Mouse (Mus musculus) embryo, embryonic 10.5 days (tissue): ENCODE results near the gene Gm10130.
"Not testable (repeated sequence)": the region's sequence is repeated elsewhere in the genome, so short reads cannot be mapped to it uniquely, and the experiment has no call there.

Source experiments
- DNase-seq: peaks from one replicate; pipeline ENCODE4 v3.0.0-alpha.2; 2015; ENCODE audit warnings: low spot score

The Gm10130 gene

GRCm38 (mm10) chr2:150323402-150323801, at the start of gene Gm10130:
Gene Gm10130 (plus strand): TSS chr2:150323702.
- no peak for DNase-seq

GRCm38 (mm10) chr2:150293669-150294068, 29.8 kb upstream of the Gm10130 start:
- DNase-seq, result no peak

- DNase-seq, result no peak
Measured at GRCm38 (mm10) chr2:150299096-150299495, 24.4 kb upstream of the Gm10130 start.

DNA sequence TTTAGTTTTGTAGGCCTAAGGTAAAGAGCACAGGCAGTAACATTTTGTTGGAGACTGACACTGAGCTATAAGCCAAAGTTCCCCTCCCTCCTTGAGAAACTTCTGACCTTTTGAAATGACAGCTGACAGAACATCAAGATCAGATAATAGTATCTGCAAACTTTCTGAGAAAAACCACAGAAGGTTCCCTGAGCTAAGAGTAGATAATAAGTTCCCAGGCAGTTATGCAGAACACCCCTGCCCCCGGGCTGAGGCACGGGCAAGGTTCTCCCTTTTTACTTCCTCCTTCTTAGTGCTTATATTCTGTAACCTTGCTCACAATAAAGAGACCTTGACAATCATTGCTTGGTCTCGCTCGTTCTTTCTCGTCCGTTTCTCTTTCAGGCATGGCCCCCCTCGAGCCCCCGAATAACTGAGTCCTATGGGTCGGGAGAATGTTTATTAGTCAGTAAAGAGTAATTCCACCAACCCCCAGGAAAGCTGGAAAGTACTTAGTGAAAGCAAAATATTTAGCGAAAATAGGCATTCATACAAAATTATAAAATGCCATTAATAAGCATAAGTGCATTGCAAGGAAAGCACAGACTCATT, 16.2 kb upstream of the Gm10130 start:
- DNase-seq, result no peak

DNA sequence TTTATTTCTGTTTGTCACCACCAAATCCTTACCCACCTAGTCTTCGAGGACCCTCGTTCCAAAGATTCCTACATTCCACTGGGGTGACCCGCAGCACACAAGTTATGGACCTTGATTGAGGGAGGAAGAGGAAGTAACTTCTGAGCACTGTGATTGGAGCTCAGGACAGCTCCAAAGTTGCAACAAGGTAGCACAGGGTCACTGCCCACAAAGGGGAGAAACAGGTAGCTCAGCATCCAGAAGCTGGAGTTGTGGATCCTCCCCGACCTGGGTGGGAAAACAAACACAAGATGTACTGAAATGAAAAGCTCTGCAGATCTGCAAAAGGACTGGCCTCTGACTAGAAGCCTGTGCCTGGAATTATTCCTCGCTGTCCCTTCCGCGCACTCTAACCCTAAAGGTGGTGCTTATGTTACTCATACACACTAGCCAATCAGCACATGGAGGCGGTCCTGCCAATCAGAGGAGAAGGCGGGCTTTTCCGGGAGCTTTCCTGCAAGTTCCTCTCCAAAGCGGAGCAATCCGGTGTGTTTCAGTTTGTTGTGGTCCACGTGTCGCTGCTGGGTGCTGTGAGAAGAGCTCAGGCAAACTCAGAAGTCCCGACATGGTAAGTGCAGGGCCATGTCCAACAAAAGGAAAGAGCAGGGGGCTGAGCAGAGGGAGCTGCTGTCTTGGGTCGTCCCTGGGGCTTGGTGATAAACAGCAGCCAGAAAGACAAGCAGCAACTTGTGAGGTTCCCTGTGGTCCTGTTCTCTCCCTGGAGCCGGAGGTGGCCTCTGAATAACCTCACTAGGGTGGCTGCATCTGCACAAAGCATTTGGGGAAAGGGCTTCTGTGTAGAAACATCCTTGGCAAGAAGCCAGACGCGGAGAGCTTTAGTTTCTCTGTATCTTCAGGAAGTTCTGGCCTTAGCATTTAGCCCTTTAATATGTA, 12.3 kb upstream of the Gm10130 start:
- peak; percentile 94 for DNase-seq

DNA sequence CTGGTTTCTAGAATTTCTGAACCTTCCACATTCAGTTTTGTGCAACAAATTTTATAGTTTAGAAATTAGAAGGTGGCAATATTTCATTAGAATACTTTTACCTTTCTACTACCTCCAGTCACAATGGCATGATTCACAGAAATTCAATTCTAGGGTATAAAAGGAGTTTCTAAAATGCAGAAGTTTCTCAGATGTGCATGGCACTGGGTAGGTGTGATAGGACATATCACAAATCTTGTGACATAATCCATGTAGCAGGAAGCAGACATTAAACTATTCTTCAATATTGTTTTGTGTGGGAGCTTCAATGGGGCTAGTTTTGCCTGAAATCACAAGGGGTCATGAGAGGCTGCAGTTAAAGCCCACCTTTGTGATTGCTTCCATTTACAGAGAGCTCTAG, 7.4 kb upstream of the Gm10130 start:
- no peak for DNase-seq

GRCm38 (mm10) chr2:150318973-150319372, 4.5 kb upstream of the Gm10130 start:
- no peak for DNase-seq

DNA sequence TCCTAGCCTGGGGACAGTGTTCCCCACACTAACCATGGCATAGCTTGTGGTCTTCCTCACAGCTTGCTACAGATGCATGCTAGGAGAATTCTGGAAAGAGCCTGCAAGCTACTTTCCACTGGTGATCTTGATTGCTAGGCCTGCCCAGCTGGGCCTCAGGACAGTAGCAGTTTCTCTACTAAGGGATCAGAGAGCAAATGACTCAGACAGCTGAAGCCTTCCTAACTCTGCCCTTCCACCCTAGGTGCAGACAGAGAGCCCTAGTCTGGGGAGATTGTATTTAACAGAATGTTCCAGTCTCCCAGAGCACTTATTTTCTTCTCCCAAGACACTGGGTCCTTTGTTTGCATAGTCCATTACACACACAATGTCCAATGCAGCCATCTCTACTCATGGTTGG, 33.6 kb downstream of the Gm10130 start:
- DNase-seq, result not testable (repeated sequence)

DNA sequence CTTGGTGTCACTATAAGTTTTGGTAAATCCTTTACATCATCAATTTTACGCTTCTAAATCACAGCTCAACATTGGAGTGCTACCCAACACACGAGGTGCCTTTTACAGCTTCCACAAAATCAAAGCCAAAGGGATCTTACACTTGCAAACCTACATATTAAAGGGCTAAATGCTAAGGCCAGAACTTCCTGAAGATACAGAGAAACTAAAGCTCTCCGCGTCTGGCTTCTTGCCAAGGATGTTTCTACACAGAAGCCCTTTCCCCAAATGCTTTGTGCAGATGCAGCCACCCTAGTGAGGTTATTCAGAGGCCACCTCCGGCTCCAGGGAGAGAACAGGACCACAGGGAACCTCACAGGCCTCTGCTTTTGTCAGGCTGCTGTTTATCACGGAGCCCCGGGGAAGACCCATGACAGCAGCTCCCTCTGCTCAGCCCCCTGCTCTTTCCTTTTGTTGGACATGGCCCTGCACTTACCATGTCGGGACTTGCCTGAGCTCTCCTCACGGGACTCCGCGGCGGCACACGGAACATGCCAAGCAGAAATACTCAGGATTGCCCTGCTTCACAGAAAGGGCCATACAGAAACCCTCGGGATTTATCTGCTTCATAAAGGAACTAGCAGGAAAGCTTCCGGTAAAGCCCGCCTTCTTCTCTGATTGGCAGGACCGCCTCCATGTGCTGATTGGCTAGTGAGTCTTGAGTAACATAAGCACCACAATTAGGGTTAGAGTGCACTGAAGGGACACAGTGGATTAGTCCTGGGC, 38.8 kb downstream of the Gm10130 start, which contains the start of gene 3300002I08Rik:
Gene 3300002I08Rik, minus strand, starts transcription at position 653 of the 765 bp plus-strand sequence.
- DNase-seq, result peak; percentile 94

GRCm38 (mm10) chr2:150362878-150363229, 39.4 kb downstream of the Gm10130 start:
- DNase-seq, result no peak

DNA sequence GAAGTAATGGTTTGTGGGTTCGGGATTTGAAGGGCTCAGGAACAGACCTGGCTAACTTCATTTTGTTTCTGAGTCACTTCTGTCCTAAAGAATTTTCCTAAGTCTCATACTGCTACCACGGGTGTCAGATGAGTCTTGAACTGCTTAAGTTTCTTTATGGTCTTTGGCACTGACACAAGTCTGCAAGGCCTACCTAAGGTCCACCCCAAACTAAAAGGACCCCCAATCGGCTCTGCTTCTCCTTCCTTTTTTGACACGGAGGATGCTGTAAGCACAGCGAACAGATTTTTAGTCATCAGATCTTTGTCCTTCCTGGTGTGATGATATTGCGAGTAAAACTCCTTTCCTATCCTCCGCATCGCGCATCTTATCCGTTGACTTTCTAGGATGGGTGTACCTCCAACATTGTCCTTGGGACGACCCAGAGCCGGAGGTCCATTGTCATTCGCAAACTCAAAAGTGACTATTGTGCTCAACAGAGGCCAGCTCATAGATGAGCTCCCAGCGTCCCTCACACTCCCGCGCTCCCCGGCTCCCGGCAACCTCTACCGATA, 62.1 kb downstream of the Gm10130 start:
- not testable (repeated sequence) for DNase-seq

DNA sequence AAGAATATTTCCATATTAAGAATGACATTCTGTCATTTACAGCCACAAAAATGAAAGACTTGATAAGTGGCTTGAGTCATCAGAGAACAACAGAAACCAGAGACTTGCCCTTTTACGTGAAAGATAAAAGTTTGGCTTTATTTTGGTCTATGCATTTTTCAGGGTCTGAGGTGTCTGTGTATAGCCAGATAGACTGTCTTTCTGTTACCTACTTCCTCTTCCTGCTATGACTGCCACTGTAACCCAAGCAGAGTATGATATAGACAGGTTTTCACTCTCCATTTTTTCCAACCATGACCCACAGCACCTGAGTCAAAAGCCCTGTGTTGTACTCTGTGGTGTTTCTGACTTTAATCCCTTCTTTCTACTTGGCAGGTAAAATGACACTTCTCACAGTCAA, 66.7 kb downstream of the Gm10130 start:
- no peak for DNase-seq

GRCm38 (mm10) chr2:150412146-150412545, 88.6 kb downstream of the Gm10130 start:
- not testable (repeated sequence) for DNase-seq
